ENCODE assay signal across 15 mouse cellular contexts in the genomic region with DNA sequence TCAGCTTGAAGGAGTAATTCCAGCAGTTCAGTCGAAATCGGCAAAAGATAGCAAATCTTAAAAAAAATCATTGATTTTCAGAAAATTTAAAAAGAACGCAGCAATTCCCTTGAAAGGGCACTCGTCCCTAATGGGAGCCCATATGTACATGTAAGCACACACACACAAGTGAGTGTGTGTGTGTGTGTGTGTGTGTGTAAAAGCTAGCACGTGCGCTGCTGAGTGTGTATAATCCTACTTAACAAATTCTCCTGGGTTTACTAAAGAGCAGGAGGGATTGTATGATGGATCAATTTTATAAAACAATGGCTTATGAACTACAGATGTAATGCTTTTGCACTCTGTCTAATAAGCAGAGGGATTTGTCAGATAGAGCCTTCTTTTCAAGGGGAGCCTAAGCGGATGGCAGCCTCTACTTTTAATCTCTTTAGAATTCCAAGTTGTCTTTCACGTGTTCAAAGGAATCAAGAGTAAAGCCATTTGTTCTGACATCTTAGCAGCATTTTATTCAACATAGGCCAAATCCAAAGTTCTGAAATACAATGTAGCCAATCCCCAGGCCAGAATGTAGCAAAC.
"Had no signal": no experiment of that assay in that cellular context is flagged by ENCODE, and none has a peak within 500 bp of the region (broad histone marks: within the 10 kb centered on the region; RNA-seq: fewer than 3 reads in every experiment).

No protein-coding gene starts in this region.

- H3K4me3 ChIP-seq: left cerebral cortex, adult 2 months; limb, embryonic 10.5 days; myocyte; neural tube, embryonic 15.5 days had no signal

- H3K36me3 ChIP-seq: limb, embryonic 10.5 days; neural tube, embryonic 15.5 days had no signal

- H3K4me1 ChIP-seq: limb, embryonic 10.5 days; neural tube, embryonic 15.5 days had no signal

- ATAC-seq: intestine, postnatal 0 days had no signal

- DNase-seq: kidney, adult 8-10 months; kidney, postnatal 25 days; lung, embryonic 14.5 days; lung, postnatal 10 days; lung, postnatal 4 days; right cerebral cortex, postnatal 4 days; spleen, adult 18-20 months; thymus, adult 18-20 months; thymus, postnatal 14 days had no signal

- H3K9ac ChIP-seq: lung, embryonic 14.5 days; neural tube, embryonic 15.5 days had no signal

- H3K27me3 ChIP-seq: neural tube, embryonic 15.5 days had no signal

- H3K4me2 ChIP-seq: liver, embryonic 11.5 days; lung, embryonic 14.5 days; neural tube, embryonic 15.5 days had no signal

- H3K9me3 ChIP-seq: limb, embryonic 10.5 days; neural tube, embryonic 15.5 days had no signal

- H3K27ac ChIP-seq: left cerebral cortex, adult 2 months; limb, embryonic 10.5 days; neural tube, embryonic 15.5 days had no signal
